Mouse (Mus musculus): Measurements from ENCODE around the gene Plcb2. TPM values are rescaled to one million over a fixed set of nuclear protein-coding genes. Genes with fewer than 3 reads are reported as not detected.
A peak's percentile ranks its signal among the peaks of the same experiment; 100 is the strongest.

Plcb2 gene
- 1 to 10 TPM in 1 of 2 experiments, under 1 TPM in 1; 0.40 to 1.1 TPM for total RNA-seq (2021)
- long read RNA-seq, experiment 1, result 0 reads
- long read RNA-seq, experiment 2, result 0 reads

DNA sequence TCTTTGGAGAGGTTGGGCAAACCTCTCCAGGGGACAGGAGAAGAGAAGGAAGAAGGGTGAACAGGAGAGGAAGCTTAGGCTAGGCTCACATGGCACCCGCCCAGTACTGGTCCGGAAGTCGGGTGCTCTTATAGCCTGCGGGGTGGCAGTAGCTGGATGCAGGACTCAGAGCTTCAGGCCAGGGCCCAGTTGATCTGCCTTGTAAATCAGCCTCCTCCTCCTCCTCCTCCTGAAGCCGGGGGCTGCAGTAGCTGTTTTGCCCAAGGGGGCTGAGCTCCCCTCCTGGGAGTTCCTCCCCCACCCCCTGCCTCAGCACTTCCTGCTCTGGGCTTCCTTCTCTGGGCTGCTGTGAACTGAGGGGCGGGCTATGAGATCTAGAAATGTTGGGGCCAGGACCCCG lies at the start of gene Plcb2:
Gene Plcb2, minus strand, starts transcription at position 102 of the 400 bp plus-strand sequence.
- no peak for DNase-seq

DNA sequence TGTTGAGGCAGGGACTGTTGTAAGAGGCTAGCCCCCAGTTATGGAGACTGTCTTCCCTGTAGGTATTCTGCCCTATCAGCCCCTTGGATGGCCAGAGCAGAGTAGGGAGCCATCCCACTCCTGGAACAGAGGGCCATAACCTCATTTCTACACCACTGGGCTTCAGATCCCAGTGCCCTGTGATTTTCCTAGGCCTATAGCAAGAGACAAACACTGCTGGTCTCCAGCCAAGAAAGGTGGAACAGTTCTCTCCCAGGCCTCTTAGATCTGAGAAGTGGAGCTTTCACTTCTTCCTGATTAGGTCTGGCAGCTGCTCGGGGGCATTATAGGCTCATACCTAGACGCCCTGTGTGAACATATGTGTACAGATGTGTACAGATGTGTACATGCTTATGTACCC lies 48.1 kb upstream of the Plcb2 start:
- no peak for DNase-seq

DNA sequence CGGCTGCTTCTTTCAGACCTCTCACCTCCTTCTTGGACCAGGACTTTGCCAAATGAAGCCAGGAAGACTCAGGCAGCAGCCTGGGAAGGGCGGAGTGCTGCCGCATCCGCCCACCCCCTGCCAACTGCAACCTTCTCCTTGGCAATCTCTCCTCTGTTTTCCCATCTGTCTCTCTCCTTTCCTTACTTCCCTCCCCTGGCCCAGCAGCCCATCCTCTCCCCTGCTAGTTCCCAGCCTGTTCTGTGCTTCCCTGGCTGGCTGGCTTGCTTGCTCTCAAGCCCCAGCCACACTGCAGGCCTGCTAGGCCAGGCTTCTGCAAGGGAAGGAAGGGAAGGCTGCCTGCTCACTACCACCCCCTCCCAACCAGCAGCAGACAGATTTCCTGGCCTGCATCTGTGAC lies 47.6 kb upstream of the Plcb2 start:
- no peak for DNase-seq

DNA sequence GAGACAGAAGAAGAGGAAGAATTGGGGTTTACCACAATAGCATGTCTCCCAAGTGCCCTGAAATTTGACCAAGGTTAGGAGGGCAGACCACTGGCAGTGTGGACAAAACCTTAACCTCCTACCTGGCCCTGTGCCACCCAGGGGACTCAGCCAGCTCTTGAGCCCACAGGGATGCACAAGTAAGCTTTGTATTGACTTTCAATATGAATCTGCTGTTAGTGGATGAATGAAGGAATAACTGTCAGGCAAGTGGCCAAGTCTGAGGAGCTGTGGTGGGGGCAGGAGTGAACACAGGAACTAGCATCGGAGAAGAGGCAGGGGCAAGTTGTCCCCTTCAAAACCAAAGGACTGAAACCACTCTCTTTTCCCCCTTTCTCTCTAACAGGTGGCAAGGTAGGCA lies 47.2 kb upstream of the Plcb2 start:
- DNase-seq, result no peak

DNA sequence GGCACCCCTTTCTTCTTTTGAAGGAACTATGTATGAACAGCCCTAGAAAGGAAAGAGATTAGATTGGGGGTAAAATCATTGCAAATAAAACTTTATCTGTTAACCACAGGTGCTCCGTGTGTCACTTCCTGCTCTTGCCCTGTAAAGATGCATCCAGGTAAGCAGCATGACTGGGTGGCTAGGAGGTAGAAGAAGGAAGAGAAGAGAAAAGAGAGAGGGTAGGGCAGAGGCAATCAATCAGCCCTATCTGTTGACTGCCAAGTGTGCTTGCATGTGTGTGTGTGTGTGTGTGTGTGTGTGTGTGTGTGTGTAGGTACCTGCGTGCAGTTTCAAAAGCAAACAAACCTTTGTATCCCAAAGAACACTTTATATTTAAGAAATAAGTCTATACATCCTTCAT lies 46.3 kb upstream of the Plcb2 start:
- no peak for DNase-seq

DNA sequence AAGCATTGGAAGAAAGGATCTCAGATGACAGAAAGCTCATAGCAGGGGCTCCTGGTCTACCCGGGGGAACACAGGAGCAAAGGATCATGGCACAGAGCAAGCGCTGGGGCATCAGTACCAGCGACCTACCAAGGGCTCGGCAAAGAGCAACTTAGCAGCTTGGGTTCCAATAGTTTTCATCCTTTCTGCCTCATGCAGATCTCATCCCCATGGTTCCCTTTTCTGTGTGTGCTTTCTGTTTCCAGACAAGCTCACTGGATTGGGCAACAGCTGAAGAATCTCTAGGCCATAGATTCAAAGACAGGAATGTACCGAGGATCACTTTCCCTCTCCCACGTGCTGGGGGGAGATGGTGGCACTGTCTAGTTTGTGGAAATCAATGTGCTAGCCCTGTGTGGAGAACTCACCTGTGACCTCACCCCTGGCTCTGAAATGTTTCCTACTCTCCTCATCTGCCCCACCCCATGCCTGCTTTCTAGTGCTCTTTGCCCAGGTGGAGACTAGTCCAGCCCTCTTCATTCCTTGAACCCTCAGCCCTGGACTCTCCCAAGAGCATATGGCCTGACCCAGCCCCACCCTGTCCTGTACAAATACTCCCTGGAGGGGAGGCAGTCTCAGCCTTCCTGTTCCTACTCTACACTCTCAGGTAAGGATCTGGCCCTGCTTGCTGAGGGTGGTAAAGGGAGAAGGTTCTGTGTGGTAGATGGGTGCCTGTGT lies 44.1 kb upstream of the Plcb2 start, which contains the start of gene Phgr1:
Gene Phgr1, plus strand, starts transcription at position 612 of the 717 bp plus-strand sequence.
- no peak for DNase-seq

DNA sequence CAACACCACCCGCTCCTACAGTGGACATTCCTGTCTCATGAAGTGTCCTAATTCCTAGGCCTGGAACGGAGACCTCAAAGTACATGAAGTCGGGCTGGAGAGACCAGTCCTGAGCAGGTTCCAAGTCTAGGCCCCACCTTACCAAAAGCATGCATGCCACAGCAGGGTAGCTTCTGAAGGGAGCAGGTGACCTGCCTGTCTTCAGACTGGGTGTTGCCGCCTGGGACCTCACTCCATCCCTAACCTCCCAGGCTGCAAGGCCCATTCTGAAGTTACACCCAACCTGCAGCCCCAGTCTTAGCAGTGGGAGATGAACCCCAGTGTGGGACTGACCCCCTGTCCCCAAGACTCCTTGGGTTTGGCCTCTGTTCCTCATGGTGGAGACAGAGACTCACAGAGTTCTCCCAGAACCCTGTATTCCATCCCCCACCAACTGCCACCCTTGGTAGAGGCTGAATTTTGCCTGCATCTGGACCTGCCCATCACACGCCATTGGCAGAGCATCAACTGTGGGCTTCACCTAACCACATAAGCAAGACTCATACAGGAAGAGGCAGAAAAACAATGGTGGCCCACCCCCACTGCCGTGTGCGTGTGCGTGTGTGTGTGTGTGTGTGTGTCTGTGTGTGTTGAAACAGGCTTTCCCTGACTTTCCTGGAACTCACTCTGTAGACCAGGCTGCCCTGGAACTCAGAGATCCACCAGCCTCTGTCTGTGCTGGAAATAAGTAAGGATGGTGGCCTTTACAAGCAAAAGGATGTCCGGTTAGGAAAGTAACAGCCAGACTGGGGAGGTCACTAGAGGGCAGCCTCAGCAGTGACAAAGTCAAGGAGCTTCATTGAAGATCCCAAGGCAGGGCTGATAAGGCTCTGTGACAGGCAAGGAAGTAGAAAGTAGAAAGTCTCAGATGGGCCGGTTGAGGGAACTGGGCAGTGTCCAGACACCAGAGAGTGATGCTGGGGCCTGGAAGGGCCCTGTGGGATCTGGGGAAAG lies 38.1 kb upstream of the Plcb2 start:
- DNase-seq, result no peak

DNA sequence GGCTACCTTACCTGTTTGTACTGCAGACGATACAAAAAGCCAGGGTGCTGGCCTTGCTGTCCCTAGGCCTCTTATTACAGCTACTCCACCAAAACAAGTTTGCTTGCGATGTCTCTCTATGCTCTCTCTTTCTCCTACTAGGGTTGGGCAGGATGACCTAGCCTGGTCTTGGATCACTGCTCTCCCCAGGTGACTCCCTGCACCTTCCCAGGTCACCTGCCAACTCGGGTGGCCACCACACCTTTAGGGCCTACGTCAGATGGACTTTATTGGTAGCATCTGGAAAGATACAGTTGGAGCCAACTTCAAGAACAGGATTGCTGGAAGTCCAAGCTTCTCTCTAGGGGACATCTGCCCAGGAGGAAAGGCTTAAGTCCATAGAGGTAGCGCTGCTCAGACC lies 36.6 kb upstream of the Plcb2 start:
- DNase-seq, result no peak

DNA sequence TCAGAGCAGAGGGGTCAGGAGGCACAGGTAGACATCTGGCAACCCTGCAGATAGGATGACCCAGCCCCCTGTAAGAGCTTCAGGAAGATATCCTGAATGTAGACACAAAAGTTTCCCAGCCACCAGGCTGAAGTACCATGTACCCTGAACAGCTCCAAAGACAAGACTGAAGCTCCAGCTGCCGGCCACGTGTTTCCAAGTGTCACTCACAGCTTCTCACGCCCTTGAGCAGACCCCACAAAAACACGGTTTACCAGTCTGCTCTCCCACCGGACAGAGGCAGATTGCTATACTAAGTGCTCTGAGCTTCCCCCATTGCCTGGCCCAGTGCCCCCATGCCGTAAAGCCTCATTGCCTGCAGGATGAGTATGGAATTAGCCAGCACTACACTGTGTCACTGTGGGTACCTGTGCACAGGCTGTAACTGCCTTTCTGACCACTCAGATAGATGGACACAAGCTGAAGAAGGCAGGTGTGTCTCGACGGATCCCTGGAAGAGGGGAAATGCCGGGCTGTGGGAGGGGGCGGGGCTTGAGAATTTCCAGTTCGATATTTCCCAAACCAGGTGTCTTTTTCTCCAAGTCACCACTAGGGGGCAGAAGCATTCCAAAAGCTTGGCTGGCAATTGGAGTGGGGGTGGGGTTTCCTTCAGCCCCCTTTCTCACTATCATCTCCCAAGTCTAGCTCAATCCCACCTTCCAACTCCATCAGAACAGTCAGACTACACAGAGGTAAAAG lies 36.0 kb upstream of the Plcb2 start:
- no peak for DNase-seq

DNA sequence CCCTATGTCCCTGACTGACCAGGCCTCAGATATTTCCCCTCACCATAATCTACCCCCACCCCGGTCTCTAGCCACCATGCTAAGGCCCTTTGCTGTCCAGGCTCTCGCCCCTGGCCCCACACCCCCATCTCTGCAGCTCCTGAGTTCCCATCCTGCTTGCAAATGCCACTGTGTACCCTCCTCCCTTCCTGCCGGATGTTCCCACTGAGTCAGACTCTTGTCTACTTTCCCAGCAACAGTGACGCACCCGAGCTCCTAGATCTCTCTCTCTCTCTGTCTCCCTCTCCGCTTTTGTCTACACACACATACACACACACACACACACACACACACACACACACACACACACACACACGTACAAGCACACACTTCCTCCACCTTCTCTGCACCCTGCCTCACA lies 35.2 kb upstream of the Plcb2 start:
- no peak for DNase-seq

DNA sequence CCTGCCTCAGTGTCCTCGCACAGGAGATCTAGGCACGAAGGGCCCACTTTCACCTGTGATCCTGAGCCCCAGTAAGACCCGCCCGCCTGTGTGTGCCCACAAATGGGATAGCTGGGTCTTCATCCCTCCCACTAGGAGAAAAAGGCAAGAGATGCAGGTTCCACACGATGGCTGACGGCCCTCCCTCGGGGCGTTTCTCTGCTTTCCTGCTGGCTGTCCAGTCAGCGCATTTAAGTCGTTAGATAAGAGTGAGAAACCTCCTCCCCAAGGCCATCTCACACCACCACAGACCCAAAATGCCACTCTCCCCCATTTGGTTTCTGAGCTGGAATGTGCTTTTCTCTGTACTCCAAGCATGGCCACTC lies 34.5 kb upstream of the Plcb2 start:
- DNase-seq, result no peak

DNA sequence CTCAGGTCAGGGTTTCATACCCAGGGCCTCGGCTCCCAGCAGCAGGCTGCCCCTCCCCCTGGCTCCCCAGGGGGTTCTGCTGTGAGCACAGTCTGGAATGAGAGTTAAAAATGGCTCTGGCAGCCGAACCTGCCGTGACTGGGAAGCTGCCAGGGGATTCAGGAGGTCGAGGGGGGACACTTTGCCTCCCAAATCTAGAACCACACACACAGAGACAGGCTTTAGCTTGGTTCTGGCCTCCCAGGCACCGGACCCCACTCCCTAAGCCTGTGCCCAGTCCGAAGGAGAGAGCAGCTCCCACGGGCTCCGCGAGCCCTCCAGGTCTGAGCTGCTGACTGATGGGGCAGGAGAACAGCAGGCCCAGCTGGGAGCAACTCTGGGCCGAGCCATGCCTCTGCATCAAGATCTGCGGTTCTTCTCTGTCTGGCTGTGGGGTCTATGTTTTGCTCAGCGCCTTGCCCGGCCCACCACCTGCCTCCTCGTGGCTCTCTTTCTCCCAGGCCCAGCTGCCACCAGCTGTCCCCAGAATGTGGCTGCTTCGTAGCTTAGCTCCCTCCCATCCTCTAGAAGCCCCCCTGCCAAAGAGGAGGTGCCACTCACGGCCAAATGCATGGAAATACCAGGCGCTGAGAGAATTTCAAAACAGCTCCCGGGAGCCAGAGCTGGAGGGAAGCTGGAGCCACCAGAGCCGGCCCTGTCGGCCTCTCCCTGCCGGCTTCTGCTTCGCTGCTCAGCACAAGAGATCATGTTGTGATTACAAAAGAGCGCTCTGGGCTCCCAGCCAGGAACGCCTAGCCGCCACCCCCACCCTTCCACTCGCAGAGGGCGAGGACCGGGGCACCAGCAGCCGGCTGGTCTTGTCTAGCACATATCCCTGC lies 33.9 kb upstream of the Plcb2 start, which contains the start of gene Ccdc9b:
Gene Ccdc9b, minus strand, starts transcription at position 756 of the 878 bp plus-strand sequence.
- DNase-seq, result peak; percentile 90

DNA sequence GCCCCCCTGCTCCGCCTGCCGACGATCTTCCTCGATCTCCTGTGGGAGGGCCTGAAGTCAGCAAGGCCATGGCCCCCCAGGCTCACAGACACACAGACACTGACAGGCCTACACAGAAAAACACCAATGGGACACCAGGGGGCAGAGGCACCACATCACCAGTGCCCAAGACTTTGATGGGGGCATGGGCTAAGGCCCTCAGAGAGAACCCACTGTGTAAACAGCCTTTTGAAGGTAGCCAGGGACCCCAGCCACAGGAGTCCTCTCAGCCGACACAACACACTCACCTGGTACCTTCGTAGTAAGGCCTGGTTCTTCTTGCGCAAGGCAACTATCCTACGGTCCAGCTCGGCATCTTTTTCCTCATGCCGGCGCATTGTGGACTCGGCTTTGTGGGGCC lies 33.1 kb upstream of the Plcb2 start:
- no peak for DNase-seq

DNA sequence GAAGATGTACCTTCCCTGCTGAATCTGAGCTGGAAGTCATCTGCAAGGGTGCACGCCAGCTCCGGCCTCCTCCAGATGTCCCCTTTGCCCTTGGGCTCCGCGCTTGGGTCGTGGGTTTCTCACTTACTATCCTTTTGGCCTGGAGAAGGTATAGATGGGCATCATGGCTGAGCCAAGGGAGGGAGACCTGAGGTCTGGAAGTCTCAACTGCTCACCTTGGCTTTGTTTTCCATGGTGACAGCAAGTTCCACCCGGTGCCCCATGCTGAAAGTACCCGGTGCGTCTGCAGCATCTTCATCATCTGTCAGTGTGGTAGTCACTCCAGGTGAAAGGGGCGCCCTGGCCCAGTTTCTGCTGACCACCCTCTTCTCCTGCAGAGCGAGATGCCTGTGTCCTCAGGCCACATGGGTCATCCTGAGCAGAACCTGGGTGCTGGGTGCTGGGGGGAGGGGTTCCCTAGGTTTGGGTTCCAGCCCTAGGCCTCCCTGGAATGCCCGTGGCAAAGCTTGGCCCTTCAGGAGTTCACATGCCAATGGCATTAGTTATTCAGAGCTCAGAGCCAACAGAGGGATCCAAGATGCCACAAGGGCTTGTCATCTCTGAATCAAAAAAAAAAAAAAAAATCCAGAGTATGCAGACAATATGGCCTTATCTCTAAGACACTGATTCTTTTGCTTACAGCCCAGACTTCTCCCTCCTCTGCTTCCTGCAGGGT lies 32.2 kb upstream of the Plcb2 start:
- no peak for DNase-seq

DNA sequence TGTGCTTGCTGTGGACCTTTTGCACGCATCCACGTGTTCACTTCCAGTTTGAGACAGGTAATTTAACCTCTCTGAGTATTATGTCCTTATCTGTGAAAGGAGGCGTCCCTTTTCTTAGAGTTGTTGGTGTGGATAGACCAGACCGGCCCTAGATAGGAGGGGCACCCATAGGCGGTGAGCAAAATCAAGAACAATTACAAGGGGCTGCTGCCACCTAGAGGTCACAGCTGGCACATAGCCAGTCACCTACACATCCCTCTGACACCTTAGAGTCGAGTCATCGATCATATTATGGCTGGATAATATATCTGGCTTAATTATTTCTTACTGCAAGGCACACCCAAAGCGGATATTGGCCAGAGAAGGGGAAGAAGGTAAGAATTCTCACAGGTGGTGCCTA lies 31.6 kb upstream of the Plcb2 start:
- no peak for DNase-seq

DNA sequence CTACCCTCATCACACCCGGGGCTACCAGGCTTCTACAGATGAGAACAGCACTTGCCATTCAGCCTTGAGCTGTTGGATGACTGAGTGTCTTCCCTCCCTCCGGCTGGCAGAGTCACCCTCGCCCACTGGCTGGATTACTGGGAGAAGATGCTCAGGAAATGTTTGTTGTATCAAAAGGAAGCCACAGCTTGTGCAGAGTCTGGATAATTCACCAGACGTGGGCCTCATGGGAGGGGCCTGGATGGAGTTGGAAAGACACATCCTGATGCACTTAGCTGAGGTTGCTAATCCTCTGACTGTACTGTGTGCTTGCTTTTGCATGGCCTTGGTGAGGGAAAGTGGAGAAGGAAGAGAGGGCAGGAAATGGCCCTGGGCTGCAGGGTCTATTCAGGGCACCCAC lies 27.9 kb upstream of the Plcb2 start:
- no peak for DNase-seq

DNA sequence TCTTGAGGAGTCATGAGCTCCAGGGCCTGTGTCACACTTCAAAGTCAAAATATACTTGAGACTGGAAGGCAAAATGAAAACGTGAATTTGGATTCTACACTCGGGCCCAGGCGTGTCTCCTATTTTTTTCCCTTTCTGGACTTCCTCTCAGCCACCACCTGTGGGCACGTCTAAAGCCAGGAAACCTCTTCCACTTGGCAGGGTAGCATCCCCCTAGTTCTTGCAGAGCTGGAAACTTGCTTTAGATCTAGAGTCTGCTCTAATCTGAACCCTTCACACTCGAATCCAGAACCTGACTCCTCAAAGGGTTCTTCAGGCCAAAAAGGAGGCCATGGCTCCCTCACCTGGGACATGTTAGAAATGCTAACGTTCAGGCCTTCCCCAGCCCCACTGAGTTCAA lies 27.2 kb upstream of the Plcb2 start:
- DNase-seq, result no peak

DNA sequence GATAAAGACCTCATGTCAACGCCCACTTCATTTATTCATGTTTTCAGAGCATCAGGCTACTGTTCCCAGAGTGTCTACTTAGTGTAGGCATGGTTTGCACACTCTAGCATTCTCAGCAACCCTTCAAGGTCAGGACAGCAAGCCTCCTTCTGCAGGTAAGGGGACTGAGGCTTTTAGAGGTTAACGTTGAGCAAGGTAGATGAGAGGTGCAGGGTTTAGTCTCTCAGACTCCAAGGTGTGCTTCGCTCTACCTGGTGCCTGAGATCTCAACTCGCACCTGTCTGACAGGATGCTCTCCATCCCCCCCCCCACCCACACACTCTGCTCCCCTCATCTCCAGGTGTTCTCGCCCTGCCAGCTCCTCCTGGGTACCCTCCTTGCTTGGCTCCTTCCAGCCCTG lies 25.9 kb upstream of the Plcb2 start:
- DNase-seq, result no peak

DNA sequence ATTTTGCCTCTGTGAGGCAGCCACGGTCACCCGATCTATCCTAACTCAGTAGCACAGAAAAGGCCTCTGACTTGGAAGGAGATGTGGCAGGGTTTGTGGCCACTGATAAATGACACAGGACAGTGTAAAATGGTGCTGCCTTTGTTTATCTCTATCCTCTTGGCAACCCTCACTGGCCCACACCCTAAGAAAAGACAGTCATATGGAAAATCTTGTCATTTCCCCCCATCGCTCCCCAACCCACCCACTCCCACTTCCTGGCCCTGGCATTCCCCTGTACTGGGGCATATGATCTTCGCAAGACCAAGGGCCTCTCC lies 24.5 kb upstream of the Plcb2 start:
- DNase-seq, result no peak

DNA sequence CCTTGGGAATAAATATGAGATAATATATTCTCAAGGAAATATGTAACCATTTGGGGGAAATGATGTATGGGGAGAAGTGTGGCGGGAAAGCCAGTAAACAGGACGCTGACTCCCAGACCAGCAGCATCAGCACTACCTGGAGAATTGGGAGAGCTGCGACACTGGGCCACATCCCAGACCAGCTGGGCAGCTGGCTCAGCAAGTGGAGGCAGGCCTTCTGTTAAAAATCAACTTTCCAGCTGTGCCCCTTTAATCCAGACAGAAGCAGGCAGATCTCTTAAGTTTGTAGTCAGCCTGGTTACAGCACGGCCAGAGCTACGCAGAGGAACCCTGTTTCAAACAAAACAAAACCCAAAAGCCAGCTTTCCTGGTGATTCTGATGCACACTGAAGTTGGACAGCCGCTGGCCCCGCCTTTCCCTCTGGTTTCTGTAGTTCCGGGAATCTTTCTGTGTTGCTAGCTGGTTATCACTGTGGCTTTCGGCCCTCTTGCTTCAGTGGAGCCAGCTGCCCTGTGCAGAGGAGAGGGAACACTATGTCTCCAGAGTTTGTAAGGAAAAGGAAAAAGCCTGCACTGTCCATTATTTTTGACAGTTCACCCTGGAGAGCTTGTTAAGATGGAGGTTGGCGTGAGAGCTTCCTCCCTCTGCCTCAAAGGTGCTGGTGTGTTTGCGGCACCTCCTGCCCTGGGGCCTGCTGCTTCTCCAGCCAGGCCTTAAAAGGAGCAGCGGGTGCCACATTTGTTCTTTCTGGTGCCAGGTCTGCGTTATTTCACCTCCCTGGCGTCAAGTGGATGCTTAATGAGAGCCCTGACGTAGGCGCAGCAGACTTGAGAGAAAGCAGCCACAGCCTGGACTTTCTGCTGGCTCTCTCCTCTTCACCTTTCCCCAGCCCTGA lies 23.9 kb upstream of the Plcb2 start:
- no peak for DNase-seq

Measured in gastrocnemius, postnatal 10 days (tissue).